Mouse (Mus musculus) heart, adult 11 months (tissue): ENCODE measurements around the gene Lrrc41.

Experiments
- DNase-seq: peaks from one replicate; pipeline ENCODE4 v3.0.0; 2022

The Lrrc41 gene

DNA sequence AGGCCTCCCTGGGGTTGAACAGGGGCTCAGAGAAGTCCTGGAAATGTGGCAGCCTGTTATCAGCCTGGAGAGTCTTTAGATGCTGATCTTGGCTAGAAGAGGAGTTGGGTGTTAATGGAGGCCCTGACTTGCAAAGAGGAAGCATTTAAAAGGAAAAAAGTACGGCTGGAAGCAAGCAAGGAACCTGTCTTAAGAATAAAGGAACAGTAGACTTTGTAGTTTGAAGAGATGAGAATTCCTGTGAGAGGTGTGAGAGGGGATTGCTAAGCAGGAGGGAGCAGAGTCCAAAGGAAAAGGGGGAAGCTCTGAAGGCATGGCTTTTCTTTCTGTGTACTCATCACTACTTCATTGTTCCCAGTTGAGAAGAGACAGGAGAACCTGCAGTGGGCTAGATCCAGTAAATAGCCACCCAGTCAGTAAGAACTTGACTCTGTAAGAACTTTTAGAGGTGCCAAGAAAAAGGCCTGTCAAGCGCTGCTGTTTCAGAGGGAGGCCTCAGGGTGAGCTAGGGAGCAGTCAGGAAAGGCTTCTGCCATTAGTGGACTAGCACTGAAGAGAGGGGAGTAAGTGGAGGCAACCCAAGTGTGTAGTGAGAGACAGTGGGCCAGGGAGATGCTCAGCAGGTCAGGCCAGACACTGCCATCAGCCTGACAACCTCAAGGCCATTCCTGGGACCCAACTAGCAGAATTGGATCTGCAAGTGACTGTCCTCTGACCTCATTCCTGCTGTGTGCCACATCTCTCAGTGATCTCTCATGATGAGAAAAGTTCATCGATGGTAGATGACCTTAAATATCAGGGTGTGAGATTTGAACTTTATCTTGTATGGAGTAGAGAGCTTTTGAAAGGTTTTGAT lies 2.4 kb downstream of the Lrrc41 start:
- DNase-seq = peak; percentile 89

DNA sequence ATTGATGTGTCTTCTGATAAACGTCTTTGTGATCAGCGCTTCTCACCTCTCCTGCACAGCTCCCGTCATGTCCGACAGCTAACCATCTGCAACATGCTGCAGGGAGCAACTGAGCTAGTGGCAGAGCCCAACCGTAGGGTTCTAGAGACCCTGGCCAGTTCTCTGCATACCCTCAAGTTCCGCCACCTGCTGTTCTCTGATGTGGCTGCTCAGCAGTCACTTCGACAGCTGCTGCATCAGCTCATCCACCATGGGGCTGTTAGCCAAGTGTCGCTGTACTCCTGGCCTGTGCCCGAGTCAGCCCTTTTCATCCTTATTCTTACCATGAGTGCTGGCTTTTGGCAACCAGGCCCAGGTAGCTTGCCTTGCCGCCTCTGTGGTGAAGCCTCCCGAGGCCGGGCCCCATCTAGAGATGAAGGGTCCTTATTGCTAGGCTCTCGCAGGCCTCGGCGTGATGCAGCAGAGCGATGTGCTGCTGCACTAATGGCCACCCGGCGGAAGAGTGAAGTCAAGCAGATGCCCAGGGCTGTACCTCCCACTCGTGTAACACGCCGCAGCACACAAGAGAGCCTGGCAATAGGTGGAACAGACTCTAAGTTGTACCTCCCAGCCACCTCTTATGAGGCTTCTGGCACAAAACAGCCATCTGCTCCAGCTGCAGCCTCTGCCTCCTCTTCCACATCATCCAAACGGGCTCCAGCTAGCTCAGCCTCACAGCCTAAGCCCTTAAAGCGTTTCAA lies 13.6 kb downstream of the Lrrc41 start:
- DNase-seq = peak; percentile 84

GRCm38 (mm10) chr4:116096291-116096690 lies 21.2 kb downstream of the Lrrc41 start:
- DNase-seq = peak; percentile 85

DNA sequence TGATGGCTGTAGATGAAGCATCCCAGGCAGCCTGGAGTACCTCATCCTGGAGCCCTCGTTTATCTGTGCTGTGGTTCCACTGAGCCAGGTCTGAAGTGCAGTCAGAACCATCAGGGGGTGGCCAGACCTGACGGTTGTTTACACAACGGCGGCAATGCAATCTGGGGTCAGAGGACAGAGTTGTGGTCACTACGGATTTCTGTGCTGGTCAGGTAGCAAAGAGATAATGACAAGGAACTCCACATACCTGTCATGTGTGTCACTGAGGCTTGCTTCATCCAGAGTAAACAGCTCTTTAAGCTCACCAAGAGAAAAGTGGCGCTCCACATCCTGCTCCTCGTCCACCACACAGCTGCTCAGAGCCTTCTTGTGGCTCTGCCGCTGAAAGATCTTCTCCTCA lies 22.1 kb downstream of the Lrrc41 start:
- DNase-seq = peak; percentile 76

GRCm38 (mm10) chr4:116100959-116101358 lies 25.9 kb downstream of the Lrrc41 start:
- no peak for DNase-seq

- no peak for DNase-seq
Observed at GRCm38 (mm10) chr4:116105278-116105677, 30.2 kb downstream of the Lrrc41 start.

- DNase-seq = no peak
Observed at GRCm38 (mm10) chr4:116110695-116111094, 35.6 kb downstream of the Lrrc41 start.

DNA sequence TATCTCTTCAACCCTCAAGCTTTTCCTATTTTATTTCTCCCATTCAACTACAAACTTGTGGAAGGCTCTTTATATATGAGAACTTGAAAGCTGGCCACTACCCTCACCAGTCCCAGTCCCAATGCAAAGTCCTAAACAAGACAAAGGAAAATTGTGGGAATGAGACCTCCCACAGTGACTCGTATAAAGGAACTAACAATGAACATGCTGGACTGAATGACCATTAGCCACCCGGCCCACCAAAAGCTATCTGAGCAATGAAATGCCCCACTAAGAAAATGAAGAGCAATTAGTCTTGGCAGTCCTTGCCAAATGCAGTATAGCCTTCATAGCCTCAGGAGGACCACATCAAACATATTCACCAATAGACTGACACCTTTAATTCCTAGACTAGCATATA lies 36.4 kb downstream of the Lrrc41 start:
- peak; percentile 16 for DNase-seq

DNA sequence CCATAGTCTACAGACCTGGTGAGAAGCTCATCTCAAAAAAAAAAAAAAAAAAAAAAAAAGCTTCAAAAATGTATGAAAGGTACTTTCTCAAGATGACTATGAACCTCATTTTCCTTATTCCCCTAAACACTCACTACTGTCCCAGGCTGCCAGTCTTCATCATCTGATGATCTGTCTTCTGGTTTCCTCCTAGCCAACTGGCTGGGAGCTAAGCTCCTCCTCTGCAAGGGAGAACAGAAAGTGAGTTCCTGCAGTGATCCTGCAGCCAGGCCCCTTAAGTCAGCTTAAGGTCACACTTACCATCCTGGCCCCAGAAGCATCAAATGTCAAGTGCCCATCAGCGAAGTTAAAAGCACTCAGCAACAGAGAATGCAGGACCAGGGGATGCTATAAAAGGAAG lies 47.7 kb downstream of the Lrrc41 start:
- no peak for DNase-seq

- DNase-seq = peak; percentile 98
Observed at GRCm38 (mm10) chr4:116123602-116124519, 48.8 kb downstream of the Lrrc41 start, which contains the start of the genes Rad54l and Pomgnt1. Gene Rad54l (minus strand): TSS chr4:116123690. Gene Pomgnt1 (plus strand): TSS chr4:116123840.

- no peak for DNase-seq
Observed at GRCm38 (mm10) chr4:116125803-116126386, 50.8 kb downstream of the Lrrc41 start.

- DNase-seq = no peak
Observed at GRCm38 (mm10) chr4:116127956-116128355, 52.9 kb downstream of the Lrrc41 start.

- DNase-seq = no peak
Observed at GRCm38 (mm10) chr4:116133126-116133525, 58.1 kb downstream of the Lrrc41 start.

GRCm38 (mm10) chr4:116134990-116135389 lies 59.9 kb downstream of the Lrrc41 start:
- no peak for DNase-seq

GRCm38 (mm10) chr4:116137421-116137996 lies 62.4 kb downstream of the Lrrc41 start:
- DNase-seq = peak; percentile 95

DNA sequence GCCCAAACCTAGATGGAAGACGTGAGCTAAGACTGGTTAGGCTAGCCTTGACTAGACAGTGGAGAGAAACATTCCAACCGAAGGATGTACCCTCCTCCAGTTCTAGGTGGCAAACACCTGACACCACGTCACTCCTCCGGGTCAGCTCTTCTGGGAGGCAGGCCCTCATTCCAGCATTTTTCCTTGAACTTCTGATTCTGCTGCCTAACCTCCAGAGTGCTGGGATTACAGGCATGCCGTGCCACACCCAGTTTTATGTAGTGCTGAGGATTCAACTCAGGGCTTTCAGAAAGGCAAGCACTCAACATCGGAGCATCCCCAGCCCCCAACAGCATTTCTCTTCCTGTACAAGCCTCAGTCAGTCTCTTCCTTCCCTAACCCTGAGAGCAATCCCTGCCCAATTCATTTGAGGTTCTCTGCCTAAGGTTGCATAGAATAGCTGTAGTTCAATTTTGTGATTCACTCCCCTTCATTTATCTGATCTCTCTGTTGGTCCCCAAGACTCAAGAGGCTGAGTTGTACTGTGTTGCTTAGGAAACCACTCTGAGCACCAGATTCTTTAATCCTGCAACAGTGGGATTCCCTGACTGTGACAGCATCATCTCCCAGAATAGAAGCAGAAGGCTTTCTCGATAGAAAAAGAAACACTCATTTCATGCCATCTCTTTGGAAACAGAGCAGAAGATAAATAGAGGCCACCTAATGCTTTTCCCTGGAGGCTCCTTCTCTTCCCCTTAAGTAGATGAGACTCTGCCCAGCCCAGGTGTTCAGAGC lies 65.9 kb downstream of the Lrrc41 start:
- DNase-seq = no peak

DNA sequence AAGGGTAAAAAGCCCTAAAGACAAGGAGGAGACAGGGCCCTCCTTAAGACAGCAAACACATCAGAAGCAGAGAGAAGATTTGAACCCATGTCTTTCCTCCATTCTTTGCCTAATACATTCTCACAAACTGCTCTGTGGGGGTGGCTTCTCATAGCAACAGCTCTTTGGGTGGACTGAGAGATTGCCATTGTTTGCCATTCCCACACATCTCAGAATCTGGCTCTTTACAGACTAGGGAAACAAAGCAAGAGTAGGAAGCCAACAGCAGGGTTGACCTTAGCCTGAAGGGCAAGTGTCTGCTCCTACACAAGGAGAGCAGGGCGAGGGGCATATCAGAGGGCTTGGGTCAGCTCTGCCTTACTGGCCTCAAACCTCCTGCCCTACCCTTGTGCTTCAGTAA lies 66.7 kb downstream of the Lrrc41 start:
- DNase-seq = no peak

- no peak for DNase-seq
Observed at GRCm38 (mm10) chr4:116142269-116142668, 67.2 kb downstream of the Lrrc41 start.

DNA sequence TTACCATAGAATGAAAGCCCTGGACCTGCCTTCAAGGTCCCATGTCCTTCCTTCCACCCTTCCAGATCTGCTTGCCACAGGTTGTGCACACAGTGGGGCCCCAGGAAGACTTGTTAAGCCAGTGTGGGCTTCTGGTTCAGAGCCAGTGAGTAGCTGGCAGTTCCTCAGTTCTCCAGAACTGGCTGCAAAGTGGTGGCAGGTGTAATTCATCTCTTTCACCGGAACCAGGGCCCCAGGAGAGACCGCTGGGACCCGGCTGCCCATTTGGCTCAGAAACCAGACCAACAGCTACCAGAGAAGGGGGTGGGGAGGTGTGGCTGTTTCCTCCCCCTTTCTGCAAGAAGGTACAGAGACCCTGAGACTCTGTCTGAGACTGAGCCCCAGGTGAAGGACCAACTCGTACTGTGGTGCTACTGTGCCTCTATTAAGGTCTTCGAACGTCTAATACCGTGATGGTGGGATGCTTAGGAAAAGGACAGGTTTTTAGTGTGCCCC lies 68.3 kb downstream of the Lrrc41 start:
- peak; percentile 94 for DNase-seq

GRCm38 (mm10) chr4:116143891-116144717 lies 69.0 kb downstream of the Lrrc41 start:
- peak; percentile 98 for DNase-seq
